Mouse (Mus musculus) liver, embryonic 13.5 days (tissue): ENCODE data around the gene Cep83. TPM values are rescaled to one million over a fixed set of nuclear protein-coding genes. Genes with fewer than 3 reads are reported as not detected.

ENCODE experiments used
- ATAC-seq: fragments of 200-750 bp; cut with Nextera tagmentation; 2 replicates; pipeline ENCODE4 v1.8.0; 2017; ENCODE audit warnings: low read depth, mild to moderate bottlenecking, moderate number of reproducible peaks, moderate library complexity
- DNase-seq: peaks from one replicate; pipeline ENCODE4 v3.0.0; 2022
- H3K27ac ChIP-seq: fragments of 300-500 bp; sonication (generic); 2 replicates; pipeline ENCODE4 v1.5.1; 2015; ENCODE audit warnings: moderate library complexity, mild to moderate bottlenecking, inconsistent platforms
- H3K27me3 ChIP-seq: fragments of 300-500 bp; sonication (generic); 2 replicates; pipeline ENCODE4 v1.6.1; 2015; ENCODE audit warnings: mild to moderate bottlenecking, inconsistent platforms
- H3K36me3 ChIP-seq: fragments of 300-500 bp; sonication (generic); 2 replicates; pipeline ENCODE4 v1.6.1; 2015; ENCODE audit warnings: mild to moderate bottlenecking, inconsistent platforms
- H3K4me1 ChIP-seq: fragments of 300-500 bp; sonication (generic); replicated peaks from 2 replicates; pipeline ENCODE4 v1.6.1; 2015; ENCODE audit warnings: inconsistent platforms
- H3K4me2 ChIP-seq: fragments of 300-500 bp; sonication (generic); 2 replicates; pipeline ENCODE4 v1.6.1; 2015; ENCODE audit warnings: inconsistent platforms, mild to moderate bottlenecking, moderate library complexity
- H3K4me3 ChIP-seq: fragments of 300-500 bp; sonication (generic); replicated peaks from 2 replicates; pipeline ENCODE4 v1.5.1; 2015; ENCODE audit warnings: mild to moderate bottlenecking, inconsistent platforms
- H3K9ac ChIP-seq: fragments of 300-500 bp; sonication (generic); 2 replicates; pipeline ENCODE4 v1.6.1; 2015; ENCODE audit warnings: mild to moderate bottlenecking, inconsistent platforms
- H3K9me3 ChIP-seq: fragments of 300-500 bp; sonication (generic); replicated peaks from 2 replicates; pipeline ENCODE4 v1.6.1; 2016; ENCODE audit warnings: inconsistent platforms
- WGBS: fragments of 180-500 bp; shearing (Covaris S2); methylation state at CpG from one replicate; pipeline ENCODE4 v1.1.7; 2015; ENCODE audit not compliant: insufficient replicate concordance; 5-methylcytosine and 5-hydroxymethylcytosine counted together
- polyA plus RNA-seq: library from polyadenylated mRNA; unstranded; fragments of >200 nt; fragmentation: Nextera tagmentation; extraction: Ambion mirVana; gene quantifications from 2 replicates; pipeline ENCODE4 v1.2.1, GENCODE M21; 2015

The Cep83 gene
- polyA plus RNA-seq, 1 experiment from 2014 or later: 10.6 TPM

DNA sequence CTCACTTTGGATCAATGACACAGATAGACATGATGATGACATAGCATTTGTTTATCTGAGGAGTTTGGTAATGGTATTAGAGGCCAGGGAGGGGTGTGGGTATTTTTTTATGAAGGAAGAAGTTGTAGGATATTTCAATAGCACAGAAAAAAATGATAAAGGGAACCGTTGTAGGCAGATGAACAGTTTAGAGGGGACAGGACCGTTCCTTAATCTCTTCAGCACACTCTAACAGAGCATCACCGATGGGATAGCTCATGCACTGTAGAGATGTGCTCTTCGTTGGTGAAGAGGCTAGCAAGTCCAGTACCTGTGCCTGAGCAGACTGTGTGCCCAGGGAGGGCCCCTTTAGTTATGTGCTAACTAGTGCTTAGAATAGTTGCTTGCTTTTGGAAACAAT lies 90.9 kb downstream of the Cep83 start:
- Histone ChIP-seq H3K27me3 (no peaks in the 10 kb centered on the region), H3K4me3 (no peak overlapping the region)
- ATAC-seq: no peak

DNA sequence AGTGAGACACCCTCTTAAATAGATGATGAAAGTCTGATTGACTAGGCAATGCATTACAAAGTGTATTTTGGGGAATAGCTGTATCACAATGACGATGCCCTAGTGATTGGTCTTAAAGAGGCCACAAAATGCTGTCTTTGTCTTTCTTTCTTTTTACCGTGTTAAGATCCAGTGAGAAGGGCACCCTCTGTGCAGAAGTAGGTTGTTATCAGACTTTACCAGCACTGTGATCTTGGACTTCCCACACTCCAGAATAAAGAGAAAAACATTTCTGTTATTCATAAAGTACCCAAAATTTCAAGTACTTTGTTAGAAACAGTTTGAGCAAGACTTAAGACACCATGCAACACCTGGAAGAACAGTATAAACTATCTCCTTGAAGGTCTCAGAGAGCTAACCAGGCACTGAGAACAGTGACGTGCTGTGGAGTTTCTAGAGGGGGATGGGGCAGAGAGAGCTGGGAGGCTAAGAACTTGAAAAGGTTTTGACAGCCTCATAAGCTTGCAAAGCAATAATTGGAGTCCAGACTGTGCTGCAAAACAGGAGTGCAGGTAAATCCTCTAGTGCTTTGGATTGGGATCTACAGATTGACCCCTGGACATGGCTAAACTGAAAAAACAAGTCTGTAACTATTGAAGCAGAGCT lies 92.3 kb downstream of the Cep83 start:
- H3K9ac ChIP-seq: no peak overlapping the region
- H3K36me3 ChIP-seq: no peaks in the 10 kb centered on the region; the same call in 1 of the 2 replicates
- H3K27ac ChIP-seq: no peak overlapping the region
- no peak overlapping the region for H3K4me3 ChIP-seq
- peaks cover 7% of the 10 kb centered on the region for H3K4me1 ChIP-seq
- 56% methylated on average over 3 of the region's 3 CpGs for WGBS
- H3K9me3 ChIP-seq: no peaks in the 10 kb centered on the region
- ATAC-seq (no peak), DNase-seq (no peak)
- no peak overlapping the region for H3K4me2 ChIP-seq
- no peaks in the 10 kb centered on the region for H3K27me3 ChIP-seq

More for the DNA sequence above, 90.9 kb downstream of the Cep83 start:
- H3K9me3 ChIP-seq: no peaks in the 10 kb centered on the region
- H3K27ac ChIP-seq: no peak overlapping the region
- H3K36me3 ChIP-seq: no peaks in the 10 kb centered on the region; the same call in 1 of the 2 replicates
- H3K4me2 ChIP-seq: no peak overlapping the region
- peaks cover 10% of the 10 kb centered on the region for H3K4me1 ChIP-seq
- 74% methylated on average over 4 of the region's 4 CpGs for WGBS
- no peak overlapping the region for H3K9ac ChIP-seq
- no peak for DNase-seq

DNA sequence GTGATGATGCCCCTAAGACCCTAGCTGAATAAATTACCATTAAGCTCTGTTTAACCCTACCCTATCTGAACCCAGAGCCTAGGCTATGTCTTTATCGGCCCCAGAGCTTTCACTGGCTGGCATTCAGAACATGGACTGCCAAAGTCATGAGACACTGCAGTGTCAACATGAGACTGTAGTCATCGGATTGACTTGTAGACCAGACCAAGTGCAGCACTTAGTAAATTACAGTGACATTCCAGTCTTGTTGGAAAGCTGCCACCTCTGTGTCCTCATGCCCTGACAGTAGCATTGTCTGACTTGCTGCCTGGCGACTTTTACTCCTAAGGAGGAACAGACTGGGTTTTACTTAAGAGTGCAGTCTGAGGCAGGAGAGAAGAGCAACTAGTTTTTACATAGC lies 100.8 kb downstream of the Cep83 start:
- Histone ChIP-seq H3K4me1 (no peaks in the 10 kb centered on the region), H3K4me2 (no peak overlapping the region), H3K27ac (no peak overlapping the region), H3K36me3 (peaks cover 34% of the 10 kb centered on the region), H3K9me3 (no peaks in the 10 kb centered on the region), H3K9ac (no peak overlapping the region), H3K4me3 (no peak overlapping the region), H3K27me3 (no peaks in the 10 kb centered on the region)
- no peak for ATAC-seq
- WGBS: 79% methylated on average over 3 of the region's 3 CpGs
- no peak for DNase-seq

DNA sequence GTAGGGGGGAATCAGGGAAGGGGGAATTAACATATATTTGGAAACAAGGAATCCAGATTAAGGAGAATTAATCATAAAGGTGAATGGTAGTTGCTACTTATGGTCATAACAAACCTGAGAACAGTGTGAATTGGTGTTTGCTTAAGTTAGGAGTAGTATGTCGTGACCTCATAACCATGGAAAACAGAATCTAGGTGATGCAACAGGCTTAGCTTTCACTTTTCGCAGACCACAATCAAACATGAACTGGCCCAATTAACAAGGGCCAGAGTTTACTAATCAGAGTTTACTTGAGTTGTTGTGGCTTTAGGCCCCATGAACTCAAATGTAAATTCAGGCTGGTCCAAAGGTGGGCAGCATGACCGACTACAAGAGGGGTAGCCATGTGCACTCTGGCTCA lies 105.5 kb downstream of the Cep83 start:
- no peak for DNase-seq
- H3K27ac ChIP-seq: no peak overlapping the region
- H3K36me3 ChIP-seq: peaks cover 37% of the 10 kb centered on the region
- no peak for ATAC-seq
- H3K4me3 ChIP-seq: no peak overlapping the region
- no peak overlapping the region for H3K9ac ChIP-seq
- H3K27me3 ChIP-seq: no peaks in the 10 kb centered on the region
- no peaks in the 10 kb centered on the region for H3K9me3 ChIP-seq
- WGBS: 84% methylated on average over 3 of the region's 3 CpGs
- H3K4me2 ChIP-seq: no peak overlapping the region
- H3K4me1 ChIP-seq: no peaks in the 10 kb centered on the region

DNA sequence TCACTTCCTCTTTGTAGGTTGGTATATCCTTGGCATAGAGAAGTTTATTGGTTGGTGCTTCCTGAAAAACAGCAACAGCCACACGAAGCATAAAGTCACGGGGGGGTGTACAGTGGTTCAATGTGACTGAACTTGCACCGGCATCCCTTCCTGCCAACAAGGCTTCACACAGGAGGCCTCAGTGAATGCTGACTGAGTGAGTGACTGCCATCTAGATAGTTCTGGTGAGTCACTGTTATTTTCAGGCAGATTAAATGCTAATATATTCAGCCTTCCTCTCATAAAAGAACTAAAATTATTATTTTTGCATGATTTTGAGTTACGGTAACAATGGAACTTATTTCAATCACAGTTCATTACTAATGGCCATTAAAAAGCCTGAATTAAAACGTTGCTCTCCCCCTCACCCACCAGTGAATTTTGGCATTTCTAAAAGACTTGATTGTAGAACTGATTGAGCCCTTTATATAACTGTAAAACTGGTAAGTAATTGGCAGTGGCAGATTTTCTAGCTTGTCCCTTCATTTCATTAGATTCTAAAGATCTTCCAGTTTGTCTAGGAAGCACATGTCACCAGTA lies 106.3 kb downstream of the Cep83 start:
- Histone ChIP-seq H3K9me3 (no peaks in the 10 kb centered on the region), H3K4me1 (0 out of 2 replicates have a peak, but pooled peaks cover 5% of the 10 kb centered on the region), H3K4me2 (no peak overlapping the region), H3K27me3 (no peaks in the 10 kb centered on the region), H3K9ac (no peak overlapping the region), H3K27ac (no peak overlapping the region), H3K36me3 (peaks cover 30% of the 10 kb centered on the region), H3K4me3 (no peak overlapping the region)
- ATAC-seq: no peak
- no peak for DNase-seq
- 80% methylated on average over 5 of the region's 5 CpGs for WGBS

DNA sequence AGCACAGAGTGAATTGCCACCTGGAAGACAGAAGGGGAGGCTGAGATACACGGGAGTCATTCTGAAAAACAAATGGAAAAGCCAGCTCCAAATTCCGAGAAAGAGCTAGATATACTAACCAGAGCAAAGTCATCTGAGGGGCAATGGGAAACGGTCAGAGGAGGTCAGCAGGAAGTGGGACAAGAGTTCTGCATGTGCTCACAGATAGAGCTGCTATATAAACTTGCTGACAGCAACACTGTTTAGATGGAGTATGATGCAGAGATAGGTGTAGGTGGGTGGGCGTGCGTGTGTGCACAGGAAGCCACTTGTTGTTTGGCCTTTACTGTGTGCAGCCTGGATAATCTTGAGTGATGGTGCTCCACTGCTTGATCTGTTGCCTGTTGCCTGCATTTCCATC lies 109.7 kb downstream of the Cep83 start:
- H3K4me3 ChIP-seq: no peak overlapping the region
- H3K27ac ChIP-seq: no peak overlapping the region
- ATAC-seq: no peak
- H3K4me1 ChIP-seq: peaks cover 21% of the 10 kb centered on the region
- WGBS: 61% methylated on average over 5 of the region's 5 CpGs
- no peaks in the 10 kb centered on the region for H3K9me3 ChIP-seq
- no peaks in the 10 kb centered on the region for H3K27me3 ChIP-seq
- no peak overlapping the region for H3K4me2 ChIP-seq
- peaks cover 19% of the 10 kb centered on the region for H3K36me3 ChIP-seq
- H3K9ac ChIP-seq: no peak overlapping the region
- DNase-seq: no peak

DNA sequence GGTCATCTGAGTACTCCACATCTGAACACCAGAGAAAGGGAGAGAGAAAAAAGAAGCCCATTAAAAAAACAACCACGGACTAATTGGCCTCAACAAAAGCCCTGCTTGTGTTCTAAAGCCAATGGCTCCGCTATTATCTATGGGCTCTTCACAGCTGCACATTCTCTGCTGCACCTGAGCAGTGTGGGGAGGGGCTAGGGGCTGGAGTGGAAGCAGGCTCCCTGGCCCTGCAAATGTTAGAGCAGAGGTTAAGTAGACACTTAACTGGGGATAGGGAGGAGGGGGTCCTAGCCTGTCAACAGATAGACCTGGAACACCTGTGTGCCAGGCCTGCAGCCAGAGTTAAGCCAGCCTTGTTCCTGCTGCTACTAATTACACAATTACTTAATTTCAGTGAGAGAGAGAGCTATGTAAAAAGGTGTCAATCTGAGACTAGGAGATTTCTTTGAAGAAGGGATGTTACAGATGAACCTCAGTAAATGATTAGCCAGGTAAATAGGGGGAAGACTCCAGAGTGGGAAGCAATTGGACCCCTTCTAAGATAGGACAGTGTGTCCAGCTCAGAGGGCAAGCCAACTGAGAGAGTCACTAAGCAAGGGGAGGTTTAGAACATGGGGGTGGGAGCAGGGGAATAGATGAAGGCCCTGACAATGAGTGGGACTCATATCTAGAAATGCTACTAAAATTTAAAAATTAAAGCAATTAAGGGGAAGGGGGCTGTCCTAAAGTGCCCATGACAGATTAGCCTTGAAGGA lies 111.2 kb downstream of the Cep83 start:
- H3K4me1 ChIP-seq: peaks cover 28% of the 10 kb centered on the region

DNA sequence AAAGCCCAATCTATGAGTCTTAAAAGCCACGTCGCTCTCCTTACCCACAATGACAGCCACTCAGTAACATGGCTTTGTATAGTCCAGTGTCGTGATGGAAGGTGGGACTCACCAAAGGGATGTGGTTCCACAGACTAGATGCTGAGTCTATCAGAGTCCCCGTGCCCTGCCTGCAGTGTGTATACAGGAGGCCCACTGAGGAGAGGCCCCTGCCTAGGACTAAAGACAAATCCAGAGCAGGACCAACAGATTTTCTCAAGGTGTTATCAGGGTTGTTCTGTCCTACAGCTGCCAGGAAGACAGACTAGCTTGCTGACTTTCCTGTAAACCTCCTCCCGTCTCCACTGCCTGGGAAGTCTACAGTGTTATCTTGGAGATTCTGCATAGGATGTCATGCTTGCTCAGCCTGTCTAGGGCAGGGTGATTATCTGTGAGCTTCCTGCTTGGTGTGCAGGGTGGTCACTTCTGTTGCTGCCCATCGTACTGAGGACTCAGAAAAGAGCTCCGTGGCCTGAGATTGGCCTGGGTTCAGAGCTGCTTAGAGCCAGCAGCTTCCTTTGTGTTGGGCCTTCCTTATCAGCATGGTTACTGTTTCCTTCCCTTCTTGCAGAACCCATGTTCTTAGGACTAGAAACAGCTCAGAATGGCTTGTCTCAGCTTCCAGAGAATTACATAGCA lies 112.4 kb downstream of the Cep83 start:
- Histone ChIP-seq H3K27me3 (no peaks in the 10 kb centered on the region), H3K9me3 (no peaks in the 10 kb centered on the region), H3K4me3 (no peak overlapping the region), H3K27ac (no peak overlapping the region), H3K4me1 (peaks cover 29% of the 10 kb centered on the region), H3K4me2 (no peak overlapping the region), H3K36me3 (peaks cover 10% of the 10 kb centered on the region; the same call in 1 of the 2 replicates), H3K9ac (no peak overlapping the region)
- WGBS: 33% methylated on average over 7 of the region's 7 CpGs
- DNase-seq: no peak
- peak; percentile 68 for ATAC-seq

More for the DNA sequence above, 111.2 kb downstream of the Cep83 start:
- ATAC-seq: no peak
- Histone ChIP-seq H3K4me3 (no peak overlapping the region), H3K4me2 (no peak overlapping the region), H3K9me3 (no peaks in the 10 kb centered on the region), H3K27ac (no peak overlapping the region), H3K27me3 (no peaks in the 10 kb centered on the region), H3K9ac (no peak overlapping the region), H3K36me3 (peaks cover 10% of the 10 kb centered on the region; the same call in 1 of the 2 replicates)
- no peak for DNase-seq
- 74% methylated on average over 2 of the region's 2 CpGs for WGBS

DNA sequence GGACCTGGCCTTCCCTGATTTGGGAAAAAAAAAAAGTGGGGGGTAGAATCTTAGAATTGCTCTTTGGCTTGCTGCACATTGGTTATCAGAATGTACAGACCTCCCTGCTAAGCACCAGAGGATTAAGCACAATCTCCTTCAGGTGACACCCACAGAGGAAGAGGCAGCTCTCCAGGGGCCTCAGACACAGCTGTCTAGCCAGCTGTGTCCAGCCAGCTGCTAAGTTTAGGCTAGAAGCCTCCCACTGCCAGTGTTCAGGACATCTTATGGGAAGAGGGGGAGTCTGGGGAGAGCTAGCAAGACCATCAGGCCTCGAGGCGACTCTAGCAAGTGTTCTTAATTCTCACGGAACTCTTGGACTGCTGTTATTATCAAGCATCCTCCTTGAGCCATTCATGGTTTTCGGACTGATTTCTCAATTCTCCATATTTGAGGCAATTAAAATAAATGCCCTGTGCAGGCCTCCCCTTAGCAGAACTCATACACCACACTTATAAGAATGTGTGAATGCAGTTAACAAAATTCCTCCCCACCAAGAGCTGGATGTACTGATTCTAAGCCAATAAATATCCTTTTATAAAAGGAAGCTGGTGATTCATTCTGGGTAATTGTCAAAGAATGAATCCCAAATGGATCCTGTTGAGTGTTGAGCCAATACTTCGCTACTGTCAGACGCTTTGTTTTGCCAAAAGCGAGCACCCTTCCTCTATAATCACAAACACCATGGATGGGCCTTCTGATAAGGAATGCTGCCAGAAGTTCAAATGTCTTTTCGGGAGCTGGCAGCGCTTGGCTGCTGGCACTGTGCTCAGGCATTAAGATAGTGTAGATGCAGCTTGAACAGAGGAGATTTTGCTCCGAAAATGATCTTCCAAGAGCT lies 115.8 kb downstream of the Cep83 start:
- H3K9ac ChIP-seq: no peak overlapping the region
- WGBS: 68% methylated on average over 10 of the region's 10 CpGs
- no peaks in the 10 kb centered on the region for H3K9me3 ChIP-seq
- H3K36me3 ChIP-seq: no peaks in the 10 kb centered on the region
- no peaks in the 10 kb centered on the region for H3K27me3 ChIP-seq
- DNase-seq: no peak
- H3K4me1 ChIP-seq: peaks cover 51% of the 10 kb centered on the region
- H3K27ac ChIP-seq: no peak overlapping the region
- no peak overlapping the region for H3K4me2 ChIP-seq
- ATAC-seq: no peak
- H3K4me3 ChIP-seq: no peak overlapping the region

DNA sequence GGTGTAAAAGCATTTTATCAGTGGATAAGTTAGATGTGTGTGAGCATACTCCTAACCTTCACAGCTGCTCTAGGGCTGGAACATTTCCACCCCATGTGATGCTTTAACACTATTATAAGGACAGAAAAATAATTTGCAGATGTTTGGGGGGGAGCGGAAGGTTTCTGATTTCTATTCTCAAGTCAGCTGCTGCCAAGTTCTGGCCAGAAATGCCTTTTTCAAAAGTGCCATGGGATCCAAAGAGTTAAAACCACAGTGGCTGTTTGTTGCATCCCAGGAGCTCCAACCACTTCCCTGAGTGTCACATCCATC lies 116.4 kb downstream of the Cep83 start:
- ATAC-seq (no peak), DNase-seq (no peak)
- no peak overlapping the region for H3K9ac ChIP-seq
- peaks cover 51% of the 10 kb centered on the region for H3K4me1 ChIP-seq
- 79% methylated on average over 1 of the region's 1 CpGs for WGBS
- H3K36me3 ChIP-seq: no peaks in the 10 kb centered on the region
- no peaks in the 10 kb centered on the region for H3K27me3 ChIP-seq
- H3K4me3 ChIP-seq: no peak overlapping the region
- H3K27ac ChIP-seq: no peak overlapping the region
- H3K9me3 ChIP-seq: no peaks in the 10 kb centered on the region
- H3K4me2 ChIP-seq: no peak overlapping the region

DNA sequence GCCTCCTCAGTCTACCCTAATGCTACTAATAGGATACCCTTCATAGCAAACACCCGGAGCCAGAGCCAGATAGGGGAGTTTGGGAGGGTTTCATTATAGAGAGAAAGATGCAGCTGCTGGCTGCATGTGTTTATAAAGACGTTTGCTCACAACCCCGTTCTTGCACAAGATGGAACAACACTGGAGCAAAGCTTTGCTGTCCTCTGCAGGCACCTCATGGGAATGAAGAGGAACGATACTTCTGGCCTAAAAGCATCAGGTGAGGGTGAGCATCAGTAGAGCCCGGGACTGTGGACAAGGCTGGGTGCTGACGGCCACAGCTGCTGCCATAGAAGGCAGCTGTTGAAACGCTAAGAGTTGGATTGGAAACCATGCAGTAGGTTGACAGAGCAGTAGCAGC lies 118.9 kb downstream of the Cep83 start:
- no peak overlapping the region for H3K4me3 ChIP-seq
- H3K9ac ChIP-seq: no peak overlapping the region
- H3K36me3 ChIP-seq: no peaks in the 10 kb centered on the region
- H3K9me3 ChIP-seq: no peaks in the 10 kb centered on the region
- DNase-seq (no peak), ATAC-seq (no peak)
- H3K27ac ChIP-seq: no peak overlapping the region
- H3K4me1 ChIP-seq: peaks cover 49% of the 10 kb centered on the region
- no peak overlapping the region for H3K4me2 ChIP-seq
- 61% methylated on average over 7 of the region's 7 CpGs for WGBS
- H3K27me3 ChIP-seq: no peaks in the 10 kb centered on the region
